Mouse (Mus musculus) left cerebral cortex, adult 2 months (tissue): ENCODE results near the gene Ubap2. TPM values are rescaled to one million over a fixed set of nuclear protein-coding genes. Genes with fewer than 3 reads are reported as not detected.

Experiments used
- DNase-seq, 2 experiments: peaks; one replicate each; pipeline ENCODE4 v3.0.0; 2021 to 2022; ENCODE audit warnings: low spot score in 2 of 2, mixed read lengths in 1 of 2; ENCODE audit errors: extremely low spot score in 1 of 2
- H3K27ac ChIP-seq: fragments of 200-600 bp; 2 replicates; pipeline ENCODE4 v1.8.1; 2022
- H3K4me3 ChIP-seq: fragments of 200-600 bp; 2 replicates; pipeline ENCODE4 v1.8.1; 2022
- CTCF ChIP-seq: fragments of 200-600 bp; IDR thresholded peaks from 2 replicates; pipeline ENCODE4 v1.8.1; 2022; ENCODE audit warnings: antibody characterized with exemption, mild to moderate bottlenecking, moderate library complexity
- intact Hi-C: fragments of 180-260 bp; cut with DNase I; formaldehyde crosslinking; loops from one replicate; pipeline ENCODE4 v1.15.1; 2025
- total RNA-seq, 2 experiments: library from RNA; stranded (reverse); gene quantifications; 2 replicates each; pipeline ENCODE4 v1.2.3; 2021

Gene Ubap2
- total RNA-seq, 2 experiments from 2014 or later, result 39.4 to 42.2 TPM

GRCm38 (mm10) chr4:41298976-41299375, 24.0 kb upstream of the Ubap2 start:
- Histone ChIP-seq H3K27ac (no peak overlapping the region), H3K4me3 (no peak overlapping the region)
- no peak for TF ChIP-seq CTCF
- DNase-seq, result no peak
- intact Hi-C loops, result no loop called here

DNA sequence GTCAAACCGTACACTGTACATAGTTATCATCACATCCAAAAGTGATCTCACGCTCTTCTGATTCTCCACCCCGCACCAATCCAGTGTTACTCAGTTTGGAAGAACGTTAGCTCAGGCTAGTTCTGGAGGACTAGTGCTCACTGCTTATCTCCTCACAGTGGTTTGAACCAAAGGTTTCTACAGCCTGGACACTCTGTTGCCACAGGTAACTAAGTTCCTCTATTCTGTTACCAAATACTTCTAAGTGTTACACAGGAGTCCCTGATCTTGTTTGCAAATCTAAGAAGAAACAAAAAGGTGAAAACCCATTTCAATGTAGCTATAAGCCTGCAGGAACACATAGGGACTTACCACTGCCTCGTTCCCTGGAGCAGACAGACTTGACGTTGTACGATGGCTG, 21.0 kb upstream of the Ubap2 start:
- Histone ChIP-seq H3K4me3 (no peak overlapping the region), H3K27ac (no peak overlapping the region)
- DNase-seq, result no peak
- no peak for TF ChIP-seq CTCF
- intact Hi-C loops, result no loop called here

DNA sequence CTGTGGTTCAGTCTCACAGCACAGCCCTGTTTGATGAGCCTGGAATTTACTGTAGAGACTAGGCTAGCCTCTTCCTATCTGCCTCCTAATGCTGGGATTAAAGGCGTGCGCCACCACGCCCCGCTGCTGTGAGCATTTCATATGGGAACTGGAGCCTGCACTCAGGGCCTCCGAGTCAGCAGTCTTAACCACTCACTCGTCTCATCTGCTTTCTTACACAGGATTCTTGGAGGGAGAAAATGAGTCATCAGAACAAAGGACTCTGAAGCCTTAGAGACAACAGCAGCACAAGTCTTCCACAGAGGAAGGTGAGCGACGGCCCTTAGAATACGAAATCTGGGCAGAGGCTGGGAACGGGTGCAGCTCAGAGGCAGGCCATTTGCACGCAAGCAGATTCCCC, 20.6 kb upstream of the Ubap2 start:
- no peak overlapping the region for H3K27ac ChIP-seq
- no peak overlapping the region for H3K4me3 ChIP-seq
- intact Hi-C loops, result no loop called here
- no peak for DNase-seq
- TF ChIP-seq CTCF, result no peak

GRCm38 (mm10) chr4:41293907-41294306, 19.0 kb upstream of the Ubap2 start:
- no peak overlapping the region for H3K4me3 ChIP-seq
- no peak for TF ChIP-seq CTCF
- intact Hi-C loops, result no loop called here
- no peak for DNase-seq
- no peak overlapping the region for H3K27ac ChIP-seq

DNA sequence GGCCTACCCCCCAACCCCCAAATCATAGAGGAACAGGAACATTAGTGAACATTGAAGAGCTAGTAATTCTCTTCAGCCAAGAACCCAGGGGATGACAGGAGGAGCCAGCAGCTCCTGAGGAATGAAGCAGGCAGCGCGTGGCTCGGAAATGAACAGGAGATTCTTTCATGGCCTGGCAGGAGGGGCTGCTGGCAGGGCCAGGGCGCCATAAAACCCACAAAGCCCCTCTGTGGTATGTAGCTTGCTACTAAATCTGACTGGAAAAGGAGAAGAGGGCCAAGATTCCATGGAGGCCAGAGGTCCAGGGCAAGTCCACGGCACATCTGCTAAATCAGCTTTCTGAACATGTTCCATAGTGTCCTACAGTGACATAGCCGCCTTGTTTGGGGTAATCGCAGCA, 14.9 kb upstream of the Ubap2 start:
- no peak for DNase-seq
- intact Hi-C loops, result loop anchor here (5.0 kb wide), 3 partner anchors 63 to 238 kb away; no protein-coding TSS in a partner anchor
- TF ChIP-seq CTCF, result no peak
- no peak overlapping the region for H3K27ac ChIP-seq
- H3K4me3 ChIP-seq, result no peak overlapping the region

DNA sequence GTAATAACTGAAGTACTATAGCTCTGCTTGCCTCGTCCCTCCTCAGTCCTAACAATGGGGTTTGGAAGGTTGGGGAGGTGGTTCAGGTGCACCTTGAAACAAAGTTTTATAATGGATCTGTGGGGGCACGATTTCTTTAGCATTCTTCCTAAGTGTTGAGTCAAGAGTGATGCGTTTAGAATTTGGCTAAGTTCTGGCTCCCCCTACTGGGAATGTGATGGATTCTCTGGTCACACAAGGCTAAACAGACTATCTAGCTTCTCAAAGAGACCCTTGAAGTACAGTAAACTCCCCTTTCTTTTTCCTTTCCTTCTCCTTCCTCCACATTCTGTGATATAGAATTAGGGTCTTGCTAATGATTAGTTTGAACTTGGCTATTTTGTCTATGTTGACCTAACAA, 11.5 kb upstream of the Ubap2 start:
- intact Hi-C loops, result loop anchor here (5.0 kb wide), 3 partner anchors 59 to 234 kb away; no protein-coding TSS in a partner anchor
- H3K27ac ChIP-seq, result no peak overlapping the region
- no peak overlapping the region for H3K4me3 ChIP-seq
- DNase-seq, result peak in 1 of 2 experiments; percentile 20
- TF ChIP-seq CTCF, result peak; percentile 78

DNA sequence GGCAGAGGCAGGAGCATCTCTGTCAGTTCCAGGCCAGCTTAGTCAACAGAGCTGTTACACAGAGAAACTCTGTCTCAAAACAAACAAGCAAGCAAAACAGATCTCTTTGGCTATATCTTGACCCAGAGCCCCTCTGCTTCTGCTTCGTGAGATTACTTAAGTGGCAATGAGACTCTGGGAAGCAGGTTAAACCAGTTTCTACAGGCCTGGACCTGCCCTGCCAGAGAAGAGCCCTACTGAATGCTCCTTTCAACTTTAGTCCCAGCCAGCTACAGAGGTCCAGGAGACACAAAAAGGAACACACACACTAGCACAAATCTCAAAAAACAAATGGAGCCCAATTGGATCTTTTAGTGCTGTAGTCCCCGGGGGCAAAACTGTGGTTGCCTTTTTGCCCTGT, 9.1 kb upstream of the Ubap2 start:
- no peak for TF ChIP-seq CTCF
- Histone ChIP-seq H3K4me3 (no peak overlapping the region), H3K27ac (no peak overlapping the region)
- intact Hi-C loops, result no loop called here
- no peak for DNase-seq

DNA sequence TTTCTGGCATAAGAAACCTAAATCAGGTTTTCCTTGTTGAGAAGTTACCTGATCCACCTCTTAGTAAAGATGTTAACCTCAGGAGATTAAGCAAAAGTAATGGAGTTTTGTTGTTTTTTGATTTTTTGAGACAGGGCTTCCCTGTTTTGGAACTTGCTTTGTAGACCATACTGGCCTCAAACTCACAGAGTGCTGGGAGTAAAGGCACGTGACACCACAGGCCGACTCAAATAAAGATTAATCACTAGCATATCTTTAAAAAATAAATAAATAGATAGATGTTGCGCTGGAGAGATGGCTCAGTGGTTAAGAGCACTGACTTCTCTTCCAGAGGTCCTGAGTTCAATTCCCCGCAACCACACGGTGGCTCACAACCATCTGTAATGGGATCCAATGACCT, 983 bp upstream of the Ubap2 start:
- Histone ChIP-seq H3K4me3 (peak overlapping the region; percentile 89), H3K27ac (no peak overlapping the region)
- intact Hi-C loops, result loop anchor here (1.0 to 5.0 kb wide), 2 partner anchors 38 to 139 kb away; partner anchors contain the start of genes Dcaf12 and Ube2r2
- DNase-seq, result no peak
- TF ChIP-seq CTCF, result no peak

DNA sequence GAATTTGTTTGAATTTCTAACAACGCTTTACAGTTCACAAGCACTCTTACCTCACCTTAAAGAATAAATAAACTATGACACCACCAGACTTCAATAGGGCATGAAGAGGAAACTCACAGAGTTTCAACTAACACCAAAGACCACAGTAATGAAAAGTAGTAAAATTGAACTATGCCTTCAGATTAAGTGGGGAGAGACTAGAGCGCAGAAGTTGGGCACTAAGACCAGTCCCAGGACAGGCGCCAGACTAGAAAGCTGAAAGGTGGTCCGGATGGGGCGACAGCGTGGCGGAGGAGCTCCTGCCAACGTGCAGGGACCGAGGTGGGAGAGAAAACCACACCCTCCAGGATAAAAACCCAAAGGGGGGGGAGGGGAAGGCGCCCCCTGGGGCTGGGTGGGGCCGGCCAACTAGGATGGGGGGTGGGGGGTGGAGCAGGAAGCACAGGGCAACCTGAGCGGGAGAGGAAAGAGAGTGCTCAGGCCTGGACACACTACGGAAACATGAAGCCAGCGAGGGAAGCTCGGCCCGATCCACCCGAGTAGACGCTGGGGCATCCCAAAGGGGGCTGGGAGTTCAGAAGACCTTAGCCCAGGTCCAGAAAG, 466 bp downstream of the Ubap2 start:
- intact Hi-C loops, result no loop called here
- no peak for TF ChIP-seq CTCF
- no peak for DNase-seq
- Histone ChIP-seq H3K27ac (peak overlapping the region; percentile 98), H3K4me3 (peak overlapping the region; percentile 89)

- intact Hi-C loops, result no loop called here
- Histone ChIP-seq H3K27ac (no peak overlapping the region), H3K4me3 (no peak overlapping the region)
- TF ChIP-seq CTCF, result no peak
- no peak for DNase-seq
Measured at GRCm38 (mm10) chr4:41268133-41268532, 6.8 kb downstream of the Ubap2 start.

- H3K27ac ChIP-seq, result no peak overlapping the region
- no peak for TF ChIP-seq CTCF
- intact Hi-C loops, result no loop called here
- no peak for DNase-seq
- H3K4me3 ChIP-seq, result no peak overlapping the region
Measured at GRCm38 (mm10) chr4:41266350-41266749, 8.6 kb downstream of the Ubap2 start.

- intact Hi-C loops, result no loop called here
- no peak overlapping the region for H3K4me3 ChIP-seq
- no peak overlapping the region for H3K27ac ChIP-seq
- DNase-seq, result no peak
- no peak for TF ChIP-seq CTCF
Measured at GRCm38 (mm10) chr4:41260691-41261090, 14.3 kb downstream of the Ubap2 start.

DNA sequence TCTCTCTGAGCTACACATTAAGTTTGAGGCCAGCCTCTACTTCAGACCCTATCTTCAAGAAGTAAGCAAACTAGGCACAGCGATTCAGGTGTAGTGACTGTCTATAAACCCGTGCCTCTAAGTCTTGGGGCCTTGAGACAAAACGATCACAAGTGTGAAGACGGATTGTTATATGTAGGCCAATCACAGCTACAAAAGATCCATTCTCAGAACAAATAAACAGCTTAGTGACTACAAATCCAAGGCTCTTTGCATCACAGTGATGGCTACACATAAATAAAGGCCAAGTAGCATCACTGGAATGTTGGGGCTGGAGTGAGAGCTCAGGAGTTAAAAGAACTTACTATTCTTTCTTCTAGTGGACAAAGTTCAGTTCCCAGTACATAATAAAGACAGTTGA, 15.9 kb downstream of the Ubap2 start:
- no peak overlapping the region for H3K27ac ChIP-seq
- intact Hi-C loops, result no loop called here

More for the DNA sequence above, 15.9 kb downstream of the Ubap2 start:
- DNase-seq, result no peak
- TF ChIP-seq CTCF, result no peak
- H3K4me3 ChIP-seq, result no peak overlapping the region
